Mouse (Mus musculus) embryonic fibroblast, embryonic 13.5 days (primary cell): ENCODE measurements around the gene Gm21972.

ENCODE experiments used
- CTCF ChIP-seq: IDR thresholded peaks from 2 replicates; pipeline ENCODE4 v1.5.1; 2011; ENCODE audit warnings: mild to moderate bottlenecking, control low read depth, low read length, moderate library complexity, borderline replicate concordance; ENCODE audit not compliant: insufficient read depth
- POLR2A ChIP-seq: IDR thresholded peaks from 2 replicates; pipeline ENCODE4 v1.6.1; 2011; ENCODE audit warnings: low read depth, mild to moderate bottlenecking, control low read depth, low read length, moderate library complexity

DNA sequence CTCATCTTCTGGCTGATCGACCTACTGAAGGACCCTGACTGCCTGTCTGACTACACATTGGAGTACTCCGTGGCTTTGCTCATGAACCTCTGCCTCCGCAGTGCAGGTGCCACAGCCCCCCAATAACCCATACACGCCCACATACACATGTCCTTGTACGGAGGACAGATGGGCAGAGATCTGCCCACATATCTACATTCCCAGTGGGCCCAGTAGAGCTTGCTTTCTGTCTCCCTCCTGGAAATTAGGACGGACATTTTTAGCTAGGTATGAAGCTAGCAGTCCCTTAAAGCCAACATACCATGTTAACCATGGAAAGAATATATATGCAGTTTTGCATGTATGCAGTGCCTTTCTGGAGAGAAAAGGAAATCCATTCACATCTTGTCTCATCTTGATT is 64.8 kb downstream of the Gm21972 start:
- TF ChIP-seq POLR2A (no peak), CTCF (no peak)
